Mouse (Mus musculus): Measurements from ENCODE around the gene Rd3. TPM values are rescaled to one million over a fixed set of nuclear protein-coding genes. Genes with fewer than 3 reads are reported as not detected.

The Rd3 gene
- polyA plus RNA-seq, 1 experiment from 2014 or later = 0.37 TPM

DNA sequence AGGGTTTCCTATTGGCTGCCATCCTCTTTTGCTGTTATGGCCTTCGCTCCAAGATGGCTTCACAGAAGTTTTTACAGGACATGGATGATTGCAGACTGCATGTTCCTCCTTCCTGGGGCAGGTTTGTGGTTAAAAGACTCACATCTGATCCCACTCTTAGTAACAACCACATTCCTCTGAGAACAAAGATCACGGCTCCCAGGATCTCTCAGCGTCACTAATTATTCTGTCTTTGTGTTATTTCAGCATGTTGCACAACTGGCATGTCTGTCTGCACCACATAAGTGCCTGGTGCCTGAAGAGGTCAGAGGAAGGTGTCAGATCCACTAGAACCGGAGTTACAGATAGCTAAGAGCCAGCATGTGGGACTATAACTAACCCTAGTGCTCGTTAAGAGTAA is 7.2 kb upstream of the Rd3 start:
- ATAC-seq (ENCODE audit: insufficient number of reproducible peaks, low FRiP score, low TSS enrichment, low read depth) = no peak
- H3K4me1 ChIP-seq = peaks cover 9% of the 10 kb centered on the region
- H3K4me3 ChIP-seq = no peak overlapping the region
- H3K36me3 ChIP-seq = no peaks in the 10 kb centered on the region
- H3K9me3 ChIP-seq = no peaks in the 10 kb centered on the region
- H3K27ac ChIP-seq = no peak overlapping the region
- WGBS = 54% methylated on average over 5 of the region's 5 CpGs
- no peak overlapping the region for H3K9ac ChIP-seq
- no peaks in the 10 kb centered on the region for H3K27me3 ChIP-seq
- no peak overlapping the region for H3K4me2 ChIP-seq

- WGBS = 55% methylated on average over 13 of the region's 13 CpGs
- H3K27me3 ChIP-seq = no peaks in the 10 kb centered on the region
- peaks cover 23% of the 10 kb centered on the region for H3K4me1 ChIP-seq
- H3K27ac ChIP-seq = no peak overlapping the region
- H3K36me3 ChIP-seq = no peaks in the 10 kb centered on the region
- no peak overlapping the region for H3K9ac ChIP-seq
- H3K4me2 ChIP-seq = no peak overlapping the region
- no peak for ATAC-seq (ENCODE audit: insufficient number of reproducible peaks, low FRiP score, low TSS enrichment, low read depth)
- H3K4me3 ChIP-seq = no peak overlapping the region
- H3K9me3 ChIP-seq = no peaks in the 10 kb centered on the region
Measured at GRCm38 (mm10) chr1:191974509-191975405, 2.4 kb upstream of the Rd3 start.

DNA sequence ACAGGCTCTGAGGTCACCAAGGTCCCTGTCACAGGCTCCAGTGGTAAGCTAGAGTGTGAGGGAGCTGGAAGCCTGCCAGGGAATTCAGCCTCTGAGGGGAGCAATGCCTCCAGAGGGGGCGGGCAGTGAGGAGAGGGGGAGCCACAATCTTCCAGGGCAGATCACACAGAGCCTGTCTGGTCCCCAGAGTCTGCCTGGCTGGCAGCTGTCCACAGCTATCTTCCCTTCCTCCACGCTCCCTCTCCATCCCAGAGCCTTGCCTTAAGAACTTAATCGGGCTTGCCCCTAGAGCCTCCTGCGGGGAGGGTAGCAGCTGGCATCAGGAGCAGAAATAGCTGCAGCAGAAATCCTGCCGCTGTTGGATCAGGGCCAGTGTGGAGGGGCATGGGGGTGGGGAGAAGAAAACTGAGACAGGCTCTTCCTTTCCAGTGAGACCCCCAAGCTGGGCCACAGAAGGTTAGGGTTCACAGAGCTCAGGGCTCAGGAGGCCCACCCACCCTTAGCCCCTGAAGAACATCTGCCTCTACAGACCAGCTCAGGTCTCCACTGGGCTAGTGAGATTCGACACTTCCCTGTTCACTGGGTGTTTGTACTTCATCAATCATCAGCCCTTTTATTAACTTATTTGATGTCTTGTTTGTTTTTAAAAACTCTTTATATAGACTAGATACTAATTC is 4.4 kb downstream of the Rd3 start:
- 15% methylated on average over 6 of the region's 6 CpGs for WGBS
- no peak overlapping the region for H3K4me2 ChIP-seq

GRCm38 (mm10) chr1:191986674-191987480 is 9.7 kb downstream of the Rd3 start:
- WGBS = 68% methylated on average over 8 of the region's 8 CpGs
- Histone ChIP-seq H3K4me3 (no peak overlapping the region), H3K27me3 (peaks cover 11% of the 10 kb centered on the region), H3K36me3 (no peaks in the 10 kb centered on the region), H3K4me1 (0 out of 2 replicates have a peak, but pooled peaks cover 4% of the 10 kb centered on the region), H3K9ac (no peak overlapping the region), H3K9me3 (no peaks in the 10 kb centered on the region), H3K4me2 (no peak overlapping the region), H3K27ac (no peak overlapping the region)
- ATAC-seq (ENCODE audit: insufficient number of reproducible peaks, low FRiP score, low TSS enrichment, low read depth) = no peak

More for the DNA sequence above, 4.4 kb downstream of the Rd3 start:
- ATAC-seq (ENCODE audit: insufficient number of reproducible peaks, low FRiP score, low TSS enrichment, low read depth) = peak; percentile 71; the same call in 1 of the 2 replicates
- H3K27me3 ChIP-seq = peaks cover 11% of the 10 kb centered on the region
- H3K4me3 ChIP-seq = no peak overlapping the region
- no peak overlapping the region for H3K9ac ChIP-seq
- H3K36me3 ChIP-seq = no peaks in the 10 kb centered on the region
- H3K9me3 ChIP-seq = no peaks in the 10 kb centered on the region
- peaks cover 22% of the 10 kb centered on the region for H3K4me1 ChIP-seq
- H3K27ac ChIP-seq = no peak overlapping the region

GRCm38 (mm10) chr1:191987481-191987769 is 10.3 kb downstream of the Rd3 start:
- Histone ChIP-seq H3K27me3 (peaks cover 11% of the 10 kb centered on the region), H3K4me2 (no peak overlapping the region), H3K4me1 (0 out of 2 replicates have a peak, but pooled peaks cover 4% of the 10 kb centered on the region), H3K4me3 (no peak overlapping the region), H3K36me3 (no peaks in the 10 kb centered on the region), H3K9me3 (no peaks in the 10 kb centered on the region), H3K27ac (no peak overlapping the region), H3K9ac (no peak overlapping the region)
- WGBS = 50% methylated on average over 5 of the region's 5 CpGs
- ATAC-seq (ENCODE audit: insufficient number of reproducible peaks, low FRiP score, low TSS enrichment, low read depth) = no peak

GRCm38 (mm10) chr1:191988646-191989045 is 11.5 kb downstream of the Rd3 start:
- Histone ChIP-seq H3K9ac (no peak overlapping the region), H3K27ac (no peak overlapping the region), H3K36me3 (no peaks in the 10 kb centered on the region), H3K4me3 (no peak overlapping the region), H3K4me2 (no peak overlapping the region), H3K27me3 (peaks cover 11% of the 10 kb centered on the region), H3K9me3 (no peaks in the 10 kb centered on the region), H3K4me1 (0 out of 2 replicates have a peak, but pooled peaks cover 4% of the 10 kb centered on the region)
- WGBS = 78% methylated on average over 3 of the region's 3 CpGs
- ATAC-seq (ENCODE audit: insufficient number of reproducible peaks, low FRiP score, low TSS enrichment, low read depth) = no peak

GRCm38 (mm10) chr1:191989060-191989459 is 11.9 kb downstream of the Rd3 start:
- peak overlapping the region; percentile 51; the same call in 1 of the 2 replicates for H3K4me2 ChIP-seq
- ATAC-seq (ENCODE audit: insufficient number of reproducible peaks, low FRiP score, low TSS enrichment, low read depth) = no peak
- peaks cover 11% of the 10 kb centered on the region for H3K27me3 ChIP-seq
- H3K9me3 ChIP-seq = no peaks in the 10 kb centered on the region
- H3K9ac ChIP-seq = no peak overlapping the region
- WGBS = 86% methylated on average over 5 of the region's 5 CpGs
- no peaks in the 10 kb centered on the region for H3K36me3 ChIP-seq
- H3K4me3 ChIP-seq = peak overlapping the region; percentile 59
- no peak overlapping the region for H3K27ac ChIP-seq
- 0 out of 2 replicates have a peak, but pooled peaks cover 4% of the 10 kb centered on the region for H3K4me1 ChIP-seq

DNA sequence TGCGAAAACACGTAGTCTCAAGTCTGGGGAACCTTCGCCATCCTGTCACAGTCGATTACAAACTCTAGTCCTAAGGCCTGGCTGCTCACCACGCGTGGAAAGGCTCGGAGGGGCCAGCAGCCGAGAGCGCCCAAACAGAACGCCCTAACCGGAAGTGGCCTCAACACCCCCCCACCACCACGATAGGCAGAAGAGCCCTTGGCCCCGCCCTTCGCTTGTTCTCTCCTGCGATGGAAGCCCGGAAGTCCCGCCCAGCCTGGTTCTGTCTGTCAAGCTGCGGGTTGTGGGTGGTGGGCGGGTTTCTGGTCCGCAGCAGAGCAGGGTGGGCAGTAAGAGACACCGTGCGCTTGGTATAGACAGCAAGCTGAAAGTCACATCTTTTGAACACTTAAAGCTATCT is 12.8 kb downstream of the Rd3 start:
- Histone ChIP-seq H3K36me3 (no peaks in the 10 kb centered on the region), H3K27me3 (peaks cover 11% of the 10 kb centered on the region), H3K4me3 (peak overlapping the region; percentile 59), H3K9ac (peak overlapping the region; percentile 56), H3K9me3 (no peaks in the 10 kb centered on the region), H3K4me2 (peak overlapping the region; percentile 51), H3K27ac (peak overlapping the region; percentile 87), H3K4me1 (0 out of 2 replicates have a peak, but pooled peaks cover 4% of the 10 kb centered on the region)
- peak; percentile 95 for ATAC-seq (ENCODE audit: insufficient number of reproducible peaks, low FRiP score, low TSS enrichment, low read depth)
- WGBS = under 1% methylated on average over 22 of the region's 22 CpGs

GRCm38 (mm10) chr1:191992040-191992780 is 15.0 kb downstream of the Rd3 start:
- no peaks in the 10 kb centered on the region for H3K9me3 ChIP-seq
- H3K27ac ChIP-seq = peak overlapping the region; percentile 17; the same call in 1 of the 2 replicates
- H3K4me2 ChIP-seq = no peak overlapping the region
- H3K36me3 ChIP-seq = peaks cover 4% of the 10 kb centered on the region; the same call in 1 of the 2 replicates
- no peaks in the 10 kb centered on the region for H3K27me3 ChIP-seq
- H3K9ac ChIP-seq = no peak overlapping the region
- 0 out of 2 replicates have a peak, but pooled peaks cover 4% of the 10 kb centered on the region for H3K4me1 ChIP-seq
- WGBS = 72% methylated on average over 7 of the region's 7 CpGs
- no peak for ATAC-seq (ENCODE audit: insufficient number of reproducible peaks, low FRiP score, low TSS enrichment, low read depth)
- H3K4me3 ChIP-seq = no peak overlapping the region

- WGBS = 72% methylated on average over 5 of the region's 5 CpGs
- H3K4me1 ChIP-seq = 0 out of 2 replicates have a peak, but pooled peaks cover 4% of the 10 kb centered on the region
- peaks cover 26% of the 10 kb centered on the region for H3K36me3 ChIP-seq
- no peaks in the 10 kb centered on the region for H3K9me3 ChIP-seq
- ATAC-seq (ENCODE audit: insufficient number of reproducible peaks, low FRiP score, low TSS enrichment, low read depth) = no peak
- H3K27ac ChIP-seq = no peak overlapping the region
- H3K4me3 ChIP-seq = no peak overlapping the region
- H3K9ac ChIP-seq = no peak overlapping the region
- no peaks in the 10 kb centered on the region for H3K27me3 ChIP-seq
- no peak overlapping the region for H3K4me2 ChIP-seq
Measured at GRCm38 (mm10) chr1:191994476-191994875, 17.3 kb downstream of the Rd3 start.

DNA sequence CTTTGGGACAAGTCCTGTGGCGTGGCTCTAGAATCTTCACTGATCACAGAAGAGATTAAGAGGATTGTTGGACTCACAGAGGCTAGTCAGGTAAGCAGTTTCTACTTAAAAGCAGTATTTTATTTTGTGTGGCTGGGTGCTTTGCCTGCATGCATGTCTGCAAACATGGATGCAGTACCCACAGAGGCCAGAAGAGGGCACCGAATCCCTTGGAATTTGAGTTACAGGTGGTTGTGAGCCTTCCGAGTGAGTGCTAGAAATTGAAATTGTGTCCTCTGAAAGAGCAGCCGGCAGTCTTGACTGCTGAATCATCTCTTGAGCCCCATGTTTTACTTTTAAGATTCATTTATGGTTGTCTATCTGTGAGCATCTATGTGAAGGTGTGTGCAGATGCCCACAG is 18.3 kb downstream of the Rd3 start:
- 56% methylated on average over 4 of the region's 4 CpGs for WGBS
- peaks cover 35% of the 10 kb centered on the region for H3K36me3 ChIP-seq
- H3K4me3 ChIP-seq = no peak overlapping the region
- ATAC-seq (ENCODE audit: insufficient number of reproducible peaks, low FRiP score, low TSS enrichment, low read depth) = no peak
- H3K4me2 ChIP-seq = no peak overlapping the region
- no peaks in the 10 kb centered on the region for H3K27me3 ChIP-seq
- 0 out of 2 replicates have a peak, but pooled peaks cover 4% of the 10 kb centered on the region for H3K4me1 ChIP-seq
- H3K9ac ChIP-seq = no peak overlapping the region
- no peaks in the 10 kb centered on the region for H3K9me3 ChIP-seq
- H3K27ac ChIP-seq = no peak overlapping the region
